Mouse (Mus musculus): Measurements from ENCODE around the gene Vill. TPM values are rescaled to one million over a fixed set of nuclear protein-coding genes. Genes with fewer than 3 reads are reported as not detected.

The Vill gene
- total and polyA plus RNA-seq, 2 experiments from 2014 or later: 3.8 to 4.8 TPM

DNA sequence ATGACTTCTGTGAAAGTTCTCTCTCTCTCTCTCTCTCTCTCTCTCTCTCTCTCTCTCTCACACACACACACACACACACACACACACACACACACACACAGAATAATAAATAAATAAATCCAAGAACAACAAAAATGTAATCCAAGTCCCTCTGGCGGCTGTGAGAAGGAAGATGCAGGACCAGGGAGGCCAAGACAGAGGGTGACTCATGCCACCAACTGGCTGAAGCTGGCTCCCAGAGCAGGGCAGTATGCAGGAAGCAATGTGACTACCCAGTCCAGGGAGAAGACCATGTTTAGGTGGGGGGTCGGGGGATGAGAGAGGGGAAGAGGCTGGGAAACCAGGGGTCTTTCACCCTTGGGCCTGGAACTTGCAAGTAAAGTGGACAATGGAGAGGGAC lies 1.4 kb upstream of the Vill start:
- ATAC-seq (ENCODE audit: insufficient read depth, low read depth) (no peak), DNase-seq (ENCODE audit: low spot score) (no peak)
- Histone ChIP-seq H3K4me2 (ENCODE audit: low read depth, low read length) (no peak overlapping the region), H3K27ac (ENCODE audit: low read depth) (no peak overlapping the region), H3K4me1 (ENCODE audit: control insufficient read depth, insufficient read depth) (peaks cover 16% of the 10 kb centered on the region), H3K4me3 (ENCODE audit: low read depth, low read length) (no peak overlapping the region), H3K9me3 (replicated peaks; ENCODE audit: control insufficient read depth, low read length) (no peaks in the 10 kb centered on the region), H3K27me3 (ENCODE audit: control insufficient read depth, insufficient read depth, low read length) (no peaks in the 10 kb centered on the region), H3K36me3 (replicated peaks; ENCODE audit: control insufficient read depth, insufficient read depth, low read length) (no peaks in the 10 kb centered on the region), H3K9ac (replicated peaks; ENCODE audit: low read depth, low read length) (no peak overlapping the region)
- TF ChIP-seq EP300 (IDR thresholded peaks at IDR 0.05; ENCODE audit: low read depth) (no peak), CTCF (IDR thresholded peaks at IDR 0.05; ENCODE audit: low read depth) (no peak)
- 48% methylated on average over 2 of the region's 2 CpGs for WGBS

DNA sequence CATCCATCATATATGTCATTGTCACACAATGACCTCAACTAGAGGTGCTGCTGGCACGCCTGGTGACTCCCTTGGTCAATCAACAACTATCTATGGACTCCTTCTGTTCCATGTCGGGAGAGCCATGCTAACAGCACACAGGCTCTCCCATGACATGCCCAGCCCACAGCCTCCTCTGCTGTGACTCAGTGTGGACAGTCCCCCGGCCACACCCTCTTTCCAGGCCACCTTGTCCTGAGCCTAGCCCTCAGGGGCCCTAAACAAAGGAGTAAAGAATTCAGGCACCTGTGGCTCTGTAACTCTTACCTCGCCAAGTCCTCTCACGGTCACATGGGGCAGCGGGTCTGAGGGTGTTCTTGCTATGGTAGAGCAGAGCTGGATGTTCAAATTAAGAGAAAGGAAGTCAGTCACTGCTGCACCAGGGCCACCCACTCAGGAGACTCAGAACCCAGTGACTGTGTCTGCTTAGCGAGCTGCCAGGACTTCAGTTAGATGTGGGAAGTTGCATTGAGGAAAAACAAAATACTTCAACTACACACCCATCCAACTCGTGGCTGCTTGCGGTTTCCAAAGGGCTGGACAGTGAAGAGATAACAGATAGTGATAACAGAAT lies 1.5 kb downstream of the Vill start:
- TF ChIP-seq EP300 (IDR thresholded peaks at IDR 0.05; ENCODE audit: low read depth) (no peak), CTCF (IDR thresholded peaks at IDR 0.05; ENCODE audit: low read depth) (no peak)
- H3K9me3 ChIP-seq (replicated peaks; ENCODE audit: control insufficient read depth, low read length): no peaks in the 10 kb centered on the region
- no peak for DNase-seq (ENCODE audit: low spot score)
- H3K27ac ChIP-seq (ENCODE audit: low read depth): no peak overlapping the region
- H3K4me1 ChIP-seq (ENCODE audit: control insufficient read depth, insufficient read depth): peaks cover 16% of the 10 kb centered on the region
- no peak overlapping the region for H3K9ac ChIP-seq (replicated peaks; ENCODE audit: low read depth, low read length)
- ATAC-seq (ENCODE audit: insufficient read depth, low read depth): no peak
- H3K36me3 ChIP-seq (replicated peaks; ENCODE audit: control insufficient read depth, insufficient read depth, low read length): no peaks in the 10 kb centered on the region
- H3K4me2 ChIP-seq (ENCODE audit: low read depth, low read length): no peak overlapping the region
- no peaks in the 10 kb centered on the region for H3K27me3 ChIP-seq (ENCODE audit: control insufficient read depth, insufficient read depth, low read length)
- 84% methylated on average over 9 of the region's 9 CpGs for WGBS
- no peak overlapping the region for H3K4me3 ChIP-seq (ENCODE audit: low read depth, low read length)

DNA sequence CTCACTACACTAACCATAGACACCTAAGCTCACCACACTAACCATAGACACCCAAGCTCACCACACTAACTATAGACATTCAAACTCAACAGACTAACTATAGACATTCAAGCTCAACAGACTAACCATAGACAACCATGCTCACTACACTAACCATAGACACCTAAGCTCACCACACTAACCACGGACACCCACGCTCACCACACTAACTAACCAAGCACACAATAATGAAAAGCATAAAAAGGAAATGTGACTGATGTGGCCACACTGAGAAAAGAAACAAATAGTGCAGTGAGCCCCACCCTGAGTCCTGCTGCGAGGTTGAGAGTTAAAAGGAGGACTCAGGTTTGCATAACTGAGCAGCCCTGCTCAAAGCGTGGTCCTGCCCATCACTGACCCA lies 2.8 kb downstream of the Vill start:
- Histone ChIP-seq H3K4me3 (ENCODE audit: low read depth, low read length) (no peak overlapping the region), H3K27me3 (ENCODE audit: control insufficient read depth, insufficient read depth, low read length) (no peaks in the 10 kb centered on the region), H3K27ac (ENCODE audit: low read depth) (no peak overlapping the region), H3K9me3 (replicated peaks; ENCODE audit: control insufficient read depth, low read length) (no peaks in the 10 kb centered on the region), H3K36me3 (replicated peaks; ENCODE audit: control insufficient read depth, insufficient read depth, low read length) (no peaks in the 10 kb centered on the region), H3K4me2 (ENCODE audit: low read depth, low read length) (no peak overlapping the region), H3K9ac (replicated peaks; ENCODE audit: low read depth, low read length) (no peak overlapping the region), H3K4me1 (ENCODE audit: control insufficient read depth, insufficient read depth) (peaks cover 16% of the 10 kb centered on the region)
- WGBS: 87% methylated on average over 4 of the region's 4 CpGs
- TF ChIP-seq CTCF (IDR thresholded peaks at IDR 0.05; ENCODE audit: low read depth): no peak
- TF ChIP-seq EP300 (IDR thresholded peaks at IDR 0.05; ENCODE audit: low read depth): no peak
- ATAC-seq (ENCODE audit: insufficient read depth, low read depth) (no peak), DNase-seq (ENCODE audit: low spot score) (no peak)

DNA sequence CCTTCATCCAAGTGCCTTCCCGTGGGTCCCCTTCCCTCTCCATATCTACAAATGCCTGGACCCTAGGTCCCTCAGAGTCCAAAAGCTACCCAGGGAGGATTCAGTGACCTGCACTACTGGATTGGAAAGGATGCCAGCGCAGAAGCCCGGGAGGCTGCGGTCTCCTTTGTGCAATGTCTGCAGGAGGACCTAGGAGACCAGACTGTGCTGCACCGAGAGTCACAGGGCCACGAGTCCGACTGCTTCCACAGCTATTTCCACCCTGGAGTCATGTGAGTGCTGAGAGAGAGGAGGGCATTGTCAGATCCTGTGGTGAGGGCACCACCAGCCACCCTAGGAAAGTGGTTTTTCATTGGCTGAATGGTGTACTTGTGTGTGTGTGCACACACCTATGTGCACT lies 5.7 kb downstream of the Vill start:
- no peak overlapping the region for H3K4me2 ChIP-seq (ENCODE audit: low read depth, low read length)
- H3K27me3 ChIP-seq (ENCODE audit: control insufficient read depth, insufficient read depth, low read length): no peaks in the 10 kb centered on the region
- ATAC-seq (ENCODE audit: insufficient read depth, low read depth): no peak
- H3K9me3 ChIP-seq (replicated peaks; ENCODE audit: control insufficient read depth, low read length): no peaks in the 10 kb centered on the region
- no peak for DNase-seq (ENCODE audit: low spot score)
- H3K27ac ChIP-seq (ENCODE audit: low read depth): no peak overlapping the region
- no peaks in the 10 kb centered on the region for H3K4me1 ChIP-seq (ENCODE audit: control insufficient read depth, insufficient read depth)
- H3K9ac ChIP-seq (replicated peaks; ENCODE audit: low read depth, low read length): no peak overlapping the region
- WGBS: 72% methylated on average over 7 of the region's 7 CpGs
- H3K36me3 ChIP-seq (replicated peaks; ENCODE audit: control insufficient read depth, insufficient read depth, low read length): no peaks in the 10 kb centered on the region
- no peak overlapping the region for H3K4me3 ChIP-seq (ENCODE audit: low read depth, low read length)
- TF ChIP-seq CTCF (IDR thresholded peaks at IDR 0.05; ENCODE audit: low read depth) (no peak), EP300 (IDR thresholded peaks at IDR 0.05; ENCODE audit: low read depth) (no peak)

DNA sequence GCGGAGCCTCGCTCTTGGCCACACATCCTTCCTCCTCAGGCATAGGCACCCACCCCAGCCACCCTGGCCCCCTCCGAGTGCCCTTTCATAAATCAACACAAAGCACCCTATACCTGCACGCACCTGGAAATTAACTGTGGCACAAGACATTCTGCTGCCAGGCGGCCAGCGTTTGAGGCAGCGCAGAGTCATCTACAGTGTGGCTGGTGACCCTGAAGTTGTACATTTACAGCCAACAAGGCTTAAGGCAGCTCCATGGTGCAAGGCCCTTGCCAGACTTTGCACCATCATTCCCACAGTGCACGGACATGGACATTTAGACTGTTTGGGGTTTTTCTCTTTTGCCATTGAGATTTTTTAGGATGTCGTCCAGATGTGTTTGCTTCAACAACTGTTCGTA lies 8.1 kb downstream of the Vill start:
- ATAC-seq (ENCODE audit: insufficient read depth, low read depth) (no peak), DNase-seq (ENCODE audit: low spot score) (no peak)
- no peaks in the 10 kb centered on the region for H3K9me3 ChIP-seq (replicated peaks; ENCODE audit: control insufficient read depth, low read length)
- H3K27me3 ChIP-seq (ENCODE audit: control insufficient read depth, insufficient read depth, low read length): no peaks in the 10 kb centered on the region
- no peaks in the 10 kb centered on the region for H3K4me1 ChIP-seq (ENCODE audit: control insufficient read depth, insufficient read depth)
- no peak overlapping the region for H3K9ac ChIP-seq (replicated peaks; ENCODE audit: low read depth, low read length)
- no peaks in the 10 kb centered on the region for H3K36me3 ChIP-seq (replicated peaks; ENCODE audit: control insufficient read depth, insufficient read depth, low read length)
- 92% methylated on average over 10 of the region's 10 CpGs for WGBS
- H3K4me2 ChIP-seq (ENCODE audit: low read depth, low read length): no peak overlapping the region
- H3K27ac ChIP-seq (ENCODE audit: low read depth): no peak overlapping the region
- no peak overlapping the region for H3K4me3 ChIP-seq (ENCODE audit: low read depth, low read length)
- no peak for TF ChIP-seq EP300 (IDR thresholded peaks at IDR 0.05; ENCODE audit: low read depth)
- no peak for TF ChIP-seq CTCF (IDR thresholded peaks at IDR 0.05; ENCODE audit: low read depth)

DNA sequence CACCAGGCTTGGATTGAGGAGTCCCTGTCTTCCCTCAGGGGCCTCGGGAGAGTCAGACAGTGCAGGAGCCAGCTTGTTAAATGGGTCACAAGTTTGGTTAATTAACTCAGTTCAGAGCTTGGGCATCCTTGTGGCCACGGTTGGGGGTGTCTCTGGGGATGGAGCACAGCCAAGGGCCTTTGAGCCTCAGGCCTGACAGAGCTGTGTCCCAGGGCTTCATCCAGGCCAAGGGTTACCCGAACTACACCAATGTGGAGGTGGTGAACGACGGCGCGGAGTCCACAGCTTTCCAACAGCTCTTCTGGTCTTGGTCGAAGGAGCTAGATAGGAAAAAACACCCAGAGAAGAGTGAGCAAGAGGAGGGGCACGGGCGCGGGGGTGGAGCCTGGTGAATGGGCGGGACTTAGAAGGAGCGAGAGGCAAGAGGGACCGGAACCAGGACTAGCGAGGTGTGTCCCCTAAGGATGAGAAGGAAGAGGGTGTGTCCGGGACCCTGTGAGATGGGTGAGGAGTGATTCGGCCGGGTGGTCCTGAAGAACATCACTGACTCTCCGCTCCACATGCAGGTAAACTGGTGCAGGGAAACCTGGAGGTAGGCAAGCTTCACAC lies 10.6 kb downstream of the Vill start:
- Histone ChIP-seq H3K27me3 (ENCODE audit: control insufficient read depth, insufficient read depth, low read length) (no peaks in the 10 kb centered on the region), H3K9ac (replicated peaks; ENCODE audit: low read depth, low read length) (no peak overlapping the region), H3K9me3 (replicated peaks; ENCODE audit: control insufficient read depth, low read length) (no peaks in the 10 kb centered on the region), H3K4me3 (ENCODE audit: low read depth, low read length) (no peak overlapping the region), H3K4me1 (ENCODE audit: control insufficient read depth, insufficient read depth) (no peaks in the 10 kb centered on the region), H3K27ac (ENCODE audit: low read depth) (no peak overlapping the region), H3K36me3 (replicated peaks; ENCODE audit: control insufficient read depth, insufficient read depth, low read length) (no peaks in the 10 kb centered on the region), H3K4me2 (ENCODE audit: low read depth, low read length) (no peak overlapping the region)
- TF ChIP-seq EP300 (IDR thresholded peaks at IDR 0.05; ENCODE audit: low read depth): no peak
- no peak for TF ChIP-seq CTCF (IDR thresholded peaks at IDR 0.05; ENCODE audit: low read depth)
- WGBS: 37% methylated on average over 19 of the region's 19 CpGs
- ATAC-seq (ENCODE audit: insufficient read depth, low read depth) (no peak), DNase-seq (ENCODE audit: low spot score) (no peak)
